Mouse (Mus musculus) CH12.LX (cell line): ENCODE data around the gene Homer3. TPM values are rescaled to one million over a fixed set of nuclear protein-coding genes. Genes with fewer than 3 reads are reported as not detected.
A peak's percentile ranks its signal among the peaks of the same experiment; 100 is the strongest.

Experiments
- DNase-seq: peaks from one replicate; pipeline ENCODE4 v3.0.0-alpha.2; 2013; ENCODE audit errors: extremely low read depth
- H3K27ac ChIP-seq: 2 replicates; pipeline ENCODE4 v1.5.1; 2012; ENCODE audit warnings: low read depth, mild to moderate bottlenecking, control low read depth, moderate library complexity; ENCODE audit not compliant: insufficient read depth
- H3K27me3 ChIP-seq: replicated peaks from 2 replicates; pipeline ENCODE3; 2012; ENCODE audit warnings: inconsistent platforms
- H3K36me3 ChIP-seq, 2 experiments: replicated peaks in 1 of 2; 2 replicates each; pipeline versions ENCODE3 to v1.6.1; 2012; ENCODE audit warnings: inconsistent platforms in 1 of 2, low read length in 1 of 2, mild to moderate bottlenecking in 1 of 2, mixed read lengths in 1 of 2, moderate library complexity in 1 of 2; ENCODE audit not compliant: control insufficient read depth in 1 of 2, insufficient read depth in 1 of 2
- H3K4me1 ChIP-seq, 2 experiments: 2 replicates each; pipeline ENCODE4 v1.6.1; 2012; ENCODE audit warnings: inconsistent platforms in 1 of 2, moderate library complexity in 1 of 2; ENCODE audit not compliant: insufficient read depth in 2 of 2, control insufficient read depth in 1 of 2
- H3K4me2 ChIP-seq: 2 replicates; pipeline ENCODE4 v1.6.1; 2012; ENCODE audit warnings: low read depth, mild to moderate bottlenecking, control low read depth; ENCODE audit not compliant: poor library complexity, insufficient read depth, severe bottlenecking
- H3K4me3 ChIP-seq, 3 experiments: fragments of 150-350 bp in 1 of 3; sonication (generic) in 1 of 3; replicated peaks in 1 of 3; 2 replicates each; pipeline versions ENCODE3 to v1.5.1; 2011 to 2012; ENCODE audit warnings: low read depth in 2 of 3, low read length in 2 of 3, mild to moderate bottlenecking in 2 of 3, moderate library complexity in 2 of 3, control low read depth in 1 of 3, improper control_type of control experiment in 1 of 3, inconsistent platforms in 1 of 3, mixed read lengths in 1 of 3; ENCODE audit not compliant: poor library complexity in 1 of 3
- H3K79me2 ChIP-seq: replicated peaks from 2 replicates; pipeline ENCODE4 v1.6.1; 2012; ENCODE audit warnings: mild to moderate bottlenecking, moderate library complexity; ENCODE audit not compliant: control insufficient read depth, poor library complexity, insufficient read depth, severe bottlenecking; ENCODE audit errors: extremely low read depth
- H3K9ac ChIP-seq: 2 replicates; pipeline ENCODE4 v1.6.1; 2012; ENCODE audit warnings: low read depth, mild to moderate bottlenecking, control low read depth, moderate library complexity; ENCODE audit not compliant: insufficient read depth
- H3K9me3 ChIP-seq: replicated peaks from 2 replicates; pipeline ENCODE3; 2012; ENCODE audit warnings: low read length, inconsistent platforms, mixed read lengths
- CHD2 ChIP-seq: IDR thresholded peaks from 2 replicates; pipeline ENCODE4 v1.6.1; 2011; ENCODE audit warnings: low read length, improper control_type of control experiment
- E2F4 ChIP-seq: IDR thresholded peaks from 2 replicates; pipeline ENCODE4 v1.6.1; 2011; ENCODE audit warnings: low read depth, low read length, improper control_type of control experiment; ENCODE audit not compliant: insufficient replicate concordance
- GABPA ChIP-seq: IDR thresholded peaks from 2 replicates; pipeline ENCODE4 v1.6.1; 2012; ENCODE audit warnings: low read depth, low read length, improper control_type of control experiment, inconsistent platforms; ENCODE audit not compliant: insufficient replicate concordance
- MAZ ChIP-seq: IDR thresholded peaks from 2 replicates; pipeline ENCODE4 v1.6.1; 2012; ENCODE audit warnings: low read depth, mild to moderate bottlenecking, inconsistent platforms, low read length, improper control_type of control experiment, moderate library complexity
- MEF2A ChIP-seq: IDR thresholded peaks from 2 replicates; pipeline ENCODE4 v1.6.1; 2014; ENCODE audit warnings: low read depth, mild to moderate bottlenecking, inconsistent platforms, low read length, improper control_type of control experiment, borderline replicate concordance
- POLR2AphosphoS2 ChIP-seq: IDR thresholded peaks from 2 replicates; pipeline ENCODE4 v1.6.1; 2011; ENCODE audit warnings: low read depth, low read length, improper control_type of control experiment
- RCOR1 ChIP-seq: conservative IDR thresholded peaks from 2 replicates; pipeline ENCODE4 v1.6.1; 2012; ENCODE audit warnings: low read depth, mild to moderate bottlenecking, inconsistent platforms, low read length, improper control_type of control experiment
- SIN3A ChIP-seq: IDR thresholded peaks from 2 replicates; pipeline ENCODE4 v1.6.1; 2012; ENCODE audit warnings: low read length, improper control_type of control experiment, inconsistent platforms
- SMC3 ChIP-seq: IDR thresholded peaks from 2 replicates; pipeline ENCODE4 v1.6.1; 2011; ENCODE audit warnings: low read depth, low read length, improper control_type of control experiment
- TCF12 ChIP-seq: IDR thresholded peaks from 2 replicates; pipeline ENCODE4 v1.6.1; 2014; ENCODE audit warnings: low read depth, mild to moderate bottlenecking, inconsistent platforms, low read length, improper control_type of control experiment
- UBTF ChIP-seq: IDR thresholded peaks from 2 replicates; pipeline ENCODE4 v1.6.1; 2012; ENCODE audit warnings: low read depth, mild to moderate bottlenecking, inconsistent platforms, low read length, improper control_type of control experiment, moderate library complexity
- USF2 ChIP-seq: conservative IDR thresholded peaks from 2 replicates; pipeline ENCODE4 v1.6.1; 2011; ENCODE audit warnings: low read depth, low read length, improper control_type of control experiment
- ZC3H11A ChIP-seq: IDR thresholded peaks from 2 replicates; pipeline ENCODE4 v1.6.1; 2012; ENCODE audit warnings: low read depth, mild to moderate bottlenecking, inconsistent platforms, low read length, improper control_type of control experiment
- ZMIZ1 ChIP-seq: IDR thresholded peaks from 2 replicates; pipeline ENCODE4 v1.6.1; 2012; ENCODE audit warnings: low read depth, mild to moderate bottlenecking, inconsistent platforms, low read length, improper control_type of control experiment
- dilution Hi-C: fragments of 300-500 bp; cut with MboI; formaldehyde crosslinking; loops from 2 replicates; pipeline ENCODE4 v1.14.3; 2020; ENCODE audit warnings: low sequenced_read_pairs; ENCODE audit not compliant: extremely low pct_unique_long_range_greater_than_20kb, extremely low pct_ligation_motif_present
- in situ Hi-C: fragments of 300-500 bp; cut with MboI; formaldehyde crosslinking; loops from 3 replicates; pipeline ENCODE4 v1.14.3; 2019; ENCODE audit warnings: low sequenced_read_pairs, low pct_ligation_motif_present, low pct_unique_long_range_greater_than_20kb, mixed read lengths
- polyA plus RNA-seq: library from polyadenylated mRNA; unstranded; fragments of >175 nt; gene quantifications from 2 replicates; pipeline ENCODE4 v1.2.1, GENCODE M21; 2012; ENCODE audit warnings: low read depth; ENCODE audit not compliant: insufficient read length
- total RNA-seq, 2 experiments: library from RNA; depleted of rRNA; stranded (reverse); fragments of 300-350 nt in 1 of 2; fragments of >200 nt in 1 of 2; gene quantifications; 2 replicates each; pipeline ENCODE4 v1.2.3; 2012 to 2014

Gene Homer3
- total and polyA plus RNA-seq, 3 experiments = 9.0 to 14.0 (median 11.8) TPM

DNA sequence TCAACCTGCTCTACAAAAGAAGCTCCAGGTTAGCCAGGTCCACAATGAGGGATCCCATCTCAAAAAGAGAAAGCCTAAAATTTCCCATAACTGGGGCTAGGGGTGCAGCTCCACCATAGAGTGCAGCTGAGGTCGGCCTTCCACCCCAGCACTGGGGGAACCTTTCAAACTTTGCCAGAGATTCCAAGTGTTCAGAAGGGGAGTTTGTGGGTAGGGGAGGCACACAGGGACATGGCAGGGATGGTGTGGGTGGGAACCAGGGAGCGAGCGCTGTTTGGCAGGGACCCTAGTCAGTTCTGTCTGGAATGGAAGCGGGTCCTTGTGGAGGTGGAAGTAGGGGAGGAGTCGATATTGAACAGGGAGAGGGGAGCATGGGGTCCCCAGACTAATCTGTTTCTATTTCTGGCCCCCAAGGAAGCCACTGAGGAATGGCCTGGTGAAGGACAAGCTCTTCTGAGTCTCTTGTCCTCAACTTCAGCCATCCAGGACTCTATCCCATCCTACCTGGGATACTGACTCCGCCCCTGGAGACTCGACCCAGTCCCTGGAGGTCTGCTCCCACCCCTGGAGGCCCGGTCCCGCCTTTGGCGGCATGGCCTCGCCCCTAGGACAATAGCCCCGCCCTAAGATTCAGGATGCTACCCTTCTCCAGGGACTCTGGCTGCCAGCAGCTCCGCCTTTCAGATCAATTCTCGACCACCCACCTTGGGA, 46.7 kb downstream of the Homer3 start, which contains the start of gene Gdf1:
TSS of gene Gdf1 (plus strand) at position 694 of the 711 bp plus-strand sequence.
- TF ChIP-seq SIN3A = no peak
- no peak for TF ChIP-seq TCF12
- TF ChIP-seq USF2 = no peak
- no peak for TF ChIP-seq SMC3
- TF ChIP-seq ZMIZ1 = no peak
- TF ChIP-seq UBTF = no peak
- no peak for TF ChIP-seq GABPA
- TF ChIP-seq RCOR1 = no peak
- no peak for TF ChIP-seq MAZ
- no peak for TF ChIP-seq E2F4
- TF ChIP-seq POLR2AphosphoS2 = no peak
- TF ChIP-seq CHD2 = no peak
- no peak for TF ChIP-seq MEF2A
- in situ Hi-C loops = no loop called here
- Histone ChIP-seq H3K79me2 (no peaks in the 10 kb centered on the region), H3K4me2 (no peak within 1 kb of the TSS), H3K27ac (no peak within 1 kb of the TSS), H3K36me3 (peaks cover 38 to 48% of the 10 kb centered on the region in 2 experiments), H3K4me1 (no peaks in the 10 kb centered on the region), H3K9ac (no peak within 1 kb of the TSS), H3K9me3 (peaks cover 20% of the 10 kb centered on the region), H3K4me3 (no peak within 1 kb of the TSS), H3K27me3 (peaks cover 3% of the 10 kb centered on the region)
- no peak for DNase-seq
- dilution Hi-C loops = no loop called here

DNA sequence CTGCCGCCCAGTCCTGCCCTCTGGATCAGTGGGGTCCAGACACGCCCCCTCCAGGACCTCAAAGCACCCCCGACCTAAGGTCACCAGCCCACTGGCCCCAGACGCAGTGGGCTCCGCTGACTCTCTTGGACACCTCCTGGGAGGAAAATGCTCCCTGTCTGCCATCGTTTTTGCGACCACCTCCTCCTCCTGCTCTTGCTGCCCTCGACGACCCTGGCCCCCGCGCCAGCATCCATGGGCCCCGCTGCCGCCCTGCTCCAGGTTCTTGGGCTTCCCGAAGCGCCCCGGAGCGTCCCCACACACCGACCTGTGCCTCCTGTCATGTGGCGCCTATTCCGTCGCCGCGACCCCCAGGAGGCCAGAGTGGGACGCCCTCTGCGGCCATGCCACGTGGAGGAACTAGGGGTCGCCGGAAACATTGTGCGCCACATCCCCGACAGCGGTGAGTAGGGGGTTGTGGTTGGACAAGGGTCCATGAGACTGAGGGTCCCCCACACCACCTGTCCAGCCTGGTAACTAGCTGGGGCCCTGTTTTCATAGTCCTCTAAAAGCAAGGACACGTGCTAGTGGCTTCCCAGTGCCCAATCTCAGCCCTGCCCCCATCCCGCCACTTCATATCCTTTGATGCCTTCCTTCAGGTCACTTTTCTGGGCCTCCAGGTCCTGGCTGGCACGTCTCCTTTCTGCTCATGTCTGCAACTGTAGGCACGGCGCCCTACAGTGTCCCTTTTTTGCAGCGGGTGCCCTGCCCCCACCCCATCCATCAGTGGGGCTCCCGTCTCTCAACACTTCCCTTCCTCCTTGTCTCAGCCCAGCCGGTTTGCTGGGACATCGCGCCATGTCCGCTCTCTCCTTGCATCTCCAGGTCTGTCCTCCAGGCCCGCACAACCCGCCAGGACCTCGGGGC, 47.5 kb downstream of the Homer3 start:
- dilution Hi-C loops = no loop called here
- Histone ChIP-seq H3K27me3 (peaks cover under 1% of the 10 kb centered on the region), H3K9ac (no peak overlapping the region), H3K4me1 (no peaks in the 10 kb centered on the region), H3K4me2 (no peak overlapping the region)
- TF ChIP-seq ZC3H11A (no peak), POLR2AphosphoS2 (peak; percentile 66; the same call in 1 of the 2 replicates)
- TF ChIP-seq, all 38 proteins: peak for 1
- in situ Hi-C loops = no loop called here
- Histone ChIP-seq H3K27ac (no peak overlapping the region), H3K36me3 (peaks cover 46 to 56% of the 10 kb centered on the region in 2 experiments), H3K4me3 (no peak overlapping the region), H3K79me2 (no peaks in the 10 kb centered on the region), H3K9me3 (peaks cover 20% of the 10 kb centered on the region)
- no peak for DNase-seq
